Mouse (Mus musculus): ENCODE data around the gene Cstf2t.
A peak's percentile ranks its signal among the peaks of the same experiment; 100 is the strongest.

The Cstf2t gene

DNA sequence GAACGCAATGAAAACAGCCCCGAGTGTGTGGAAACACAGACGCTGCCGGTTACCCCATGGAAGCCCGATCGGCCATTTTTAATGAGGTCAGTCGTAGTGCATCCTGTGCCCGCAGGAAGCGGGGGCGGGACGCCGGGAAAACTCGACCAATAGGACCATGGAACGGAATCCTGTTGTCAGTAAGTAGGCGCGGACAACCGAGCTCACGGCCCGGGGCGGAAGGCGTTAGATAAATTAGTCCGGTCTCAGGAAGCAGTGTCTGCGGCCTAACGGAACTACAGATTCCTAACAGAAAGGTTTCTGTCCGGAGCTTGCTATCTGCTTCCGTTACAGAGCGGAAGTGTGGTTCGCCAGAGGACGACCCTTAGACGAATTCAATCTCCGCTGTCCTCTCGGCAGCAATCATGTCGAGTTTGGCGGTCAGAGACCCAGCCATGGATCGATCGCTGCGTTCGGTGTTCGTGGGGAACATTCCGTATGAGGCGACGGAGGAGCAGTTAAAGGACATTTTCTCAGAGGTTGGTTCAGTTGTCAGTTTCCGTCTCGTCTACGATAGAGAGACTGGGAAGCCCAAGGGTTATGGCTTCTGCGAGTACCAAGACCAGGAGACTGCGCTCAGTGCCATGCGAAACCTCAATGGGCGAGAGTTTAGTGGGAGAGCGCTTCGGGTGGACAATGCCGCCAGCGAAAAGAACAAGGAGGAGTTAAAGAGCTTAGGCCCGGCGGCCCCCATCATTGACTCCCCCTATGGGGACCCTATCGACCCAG lies at the start of gene Cstf2t:
TSS of gene Cstf2t (plus strand) at position 176 of the 768 bp plus-strand sequence.
- DNase-seq (ENCODE audit: low read depth, low spot score): peak; percentile 96

DNA sequence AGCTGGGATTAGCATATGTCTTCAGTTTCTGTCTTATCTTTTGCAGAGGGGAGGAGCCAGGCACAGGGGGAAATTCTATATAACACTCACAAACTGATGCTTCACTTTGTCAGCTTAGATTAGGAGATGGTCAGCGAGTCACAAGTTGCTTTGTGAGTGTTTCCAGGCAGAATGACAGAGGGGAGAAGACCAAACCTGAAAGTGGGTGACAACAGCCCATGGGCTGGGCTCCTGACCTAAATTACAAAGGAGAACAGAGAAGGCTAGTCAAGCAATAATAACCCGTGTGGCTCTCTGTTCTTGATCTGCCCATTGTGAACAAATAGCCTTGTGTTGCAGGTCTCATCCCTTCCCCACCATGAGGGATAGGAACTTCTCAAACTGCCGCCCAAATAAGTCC lies 43.7 kb upstream of the Cstf2t start:
- DNase-seq (ENCODE audit: low read depth, low spot score): no peak

DNA sequence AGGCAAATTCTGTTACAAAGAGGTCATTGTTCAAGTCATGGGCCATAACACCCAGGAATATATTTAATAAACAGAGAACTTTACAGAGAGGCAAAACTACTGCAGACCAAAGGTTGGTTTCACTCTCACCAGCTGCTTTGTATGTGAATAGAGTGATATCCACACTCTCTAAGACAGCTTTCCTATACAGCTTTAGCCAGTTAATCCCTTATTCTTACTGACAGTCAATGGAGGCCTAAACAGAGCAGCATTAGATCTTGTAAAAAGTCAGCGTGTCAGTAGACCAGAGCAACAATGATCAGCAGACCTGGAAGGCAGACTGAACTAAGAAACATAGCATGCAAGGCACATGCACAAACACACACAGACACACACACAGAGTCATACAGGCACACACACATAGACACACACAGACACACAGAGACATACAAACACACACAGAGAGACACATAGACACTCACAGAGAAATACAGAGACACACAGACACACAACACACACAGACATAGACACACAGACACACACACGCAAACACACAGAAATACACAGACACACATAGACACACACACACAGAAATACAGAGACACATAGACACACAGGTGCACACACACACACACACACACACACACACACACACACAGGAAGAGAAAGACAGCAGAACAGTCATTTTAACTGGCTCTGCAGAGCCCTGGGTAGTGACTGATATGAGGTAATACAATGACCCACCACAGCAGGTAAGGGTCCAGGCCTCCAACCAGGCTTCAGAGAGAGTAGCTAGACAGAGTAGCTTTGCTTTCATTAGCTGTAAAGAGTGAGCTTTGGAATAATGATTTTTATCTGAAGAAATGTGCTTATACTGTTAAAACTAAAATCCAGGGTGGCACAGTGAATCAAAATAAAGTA lies 41.4 kb upstream of the Cstf2t start:
- DNase-seq (ENCODE audit: low read depth, low spot score): no peak

DNA sequence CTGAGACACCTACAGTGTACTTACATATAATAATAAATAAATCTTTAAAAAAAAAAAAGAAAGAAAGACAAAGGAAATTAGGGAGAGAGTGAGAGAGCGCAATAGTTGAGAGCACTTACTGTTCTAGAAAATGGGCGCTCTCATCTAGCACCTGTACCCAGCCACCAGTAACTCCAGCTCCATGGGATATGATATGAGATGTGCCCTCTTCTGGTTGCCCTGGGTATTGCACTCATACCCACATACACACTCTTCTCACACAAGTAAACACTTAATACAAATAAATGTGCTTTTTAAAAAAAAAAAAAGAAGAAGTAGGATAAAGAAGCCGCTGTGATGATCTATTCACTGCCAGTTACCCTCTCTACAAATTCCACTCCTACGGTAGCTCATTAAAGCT lies 36.0 kb upstream of the Cstf2t start:
- DNase-seq (ENCODE audit: low read depth, low spot score): no peak

DNA sequence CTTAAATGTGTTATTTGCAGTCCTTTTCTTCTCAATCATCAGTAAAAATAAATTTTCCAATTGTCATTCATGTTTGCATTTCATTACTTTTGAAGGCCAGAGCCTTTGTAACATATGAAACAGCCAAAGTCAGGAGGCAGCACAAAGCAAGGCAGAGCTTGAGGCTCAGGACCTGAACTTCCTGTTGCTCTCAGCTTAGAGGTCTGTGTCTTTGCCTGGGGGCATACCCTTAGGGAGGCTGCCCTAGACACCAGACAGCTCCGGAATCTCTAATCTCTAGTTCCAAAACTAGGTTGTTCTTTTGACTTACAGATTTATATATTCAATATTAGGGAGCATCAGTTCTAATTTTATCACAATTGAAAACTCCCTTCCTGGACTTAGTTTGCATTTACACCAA lies 17.9 kb upstream of the Cstf2t start:
- DNase-seq (ENCODE audit: low read depth, low spot score): no peak

DNA sequence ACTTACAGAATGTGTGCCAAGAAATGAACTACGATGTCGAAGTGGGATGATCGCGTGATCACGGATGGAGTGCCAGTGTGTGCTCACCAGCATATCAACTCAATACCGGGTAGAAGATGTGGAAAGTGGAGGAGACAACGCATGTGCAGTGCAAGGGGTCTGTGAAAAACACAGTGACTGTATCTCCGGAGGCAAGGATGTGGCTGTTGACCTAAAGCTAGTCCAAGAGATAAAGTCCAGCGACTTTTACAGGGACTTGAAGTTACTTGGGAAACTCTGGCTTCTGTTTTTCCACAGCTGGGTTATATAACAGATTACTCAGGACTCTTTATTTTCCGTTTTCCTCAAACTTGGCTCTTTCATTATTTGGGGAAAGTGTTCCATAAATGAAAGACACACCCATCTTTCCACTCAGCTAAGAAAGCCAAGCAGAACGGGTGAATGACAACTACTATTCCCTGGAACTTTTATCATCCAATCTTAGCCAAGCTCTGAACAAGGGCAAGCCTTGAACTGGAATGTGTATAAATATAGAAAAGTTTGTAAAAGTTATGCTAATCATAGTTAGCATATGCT lies 17.3 kb upstream of the Cstf2t start:
- no peak for DNase-seq (ENCODE audit: low read depth, low spot score)

DNA sequence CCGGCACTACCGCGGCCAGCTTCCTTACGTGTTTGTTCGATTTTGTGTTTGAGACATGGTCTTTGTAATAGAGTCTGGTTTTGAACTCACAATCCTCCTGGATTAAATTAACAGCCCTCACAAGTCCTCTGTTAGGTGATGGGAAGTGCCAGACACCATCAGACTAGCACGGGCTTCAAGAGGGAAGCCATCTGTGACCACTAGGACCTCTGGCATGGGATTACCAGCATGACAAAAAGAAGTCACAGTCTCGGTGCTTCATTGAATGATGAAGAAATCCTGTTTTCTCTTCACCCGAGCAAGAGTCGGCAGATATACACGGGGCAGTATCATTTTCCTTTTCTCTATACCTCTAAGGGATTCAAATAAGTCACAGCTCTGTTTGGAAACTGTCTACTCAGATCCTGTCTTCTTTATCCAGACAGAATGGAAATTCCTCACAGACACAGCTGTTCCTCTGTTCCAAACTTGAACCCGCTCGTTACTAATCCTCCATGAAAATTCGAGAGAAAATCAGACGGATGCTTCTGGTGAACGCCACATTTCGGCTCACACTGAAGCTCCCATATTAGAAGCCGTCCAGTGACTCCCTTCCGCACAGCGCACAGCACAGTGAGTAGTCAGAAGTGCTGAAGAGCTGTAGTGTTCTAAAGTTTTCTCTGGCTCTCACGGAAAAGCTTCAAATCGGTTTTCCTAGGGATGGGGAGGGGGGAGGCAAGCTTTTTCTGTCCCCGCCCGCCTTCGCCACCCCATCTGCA lies 8.5 kb upstream of the Cstf2t start:
- DNase-seq (ENCODE audit: low read depth, low spot score): no peak

DNA sequence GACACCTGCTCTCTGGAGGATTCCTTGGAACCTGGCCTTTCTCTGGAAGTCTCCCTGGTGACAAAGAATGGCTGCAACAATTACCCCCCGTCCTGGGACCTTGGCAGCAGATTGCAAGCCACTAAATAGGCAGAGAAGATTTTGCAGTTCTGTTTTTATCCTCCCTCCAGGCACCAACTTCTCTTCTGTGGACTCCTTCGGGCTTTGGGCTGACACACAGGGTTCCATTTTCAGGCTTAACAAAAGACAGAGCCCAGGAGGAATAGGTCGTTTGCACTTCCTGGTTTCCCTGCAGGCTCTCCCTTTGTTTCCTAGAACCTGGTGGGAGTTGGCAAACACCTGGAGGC lies 7.9 kb upstream of the Cstf2t start:
- no peak for DNase-seq (ENCODE audit: low read depth, low spot score)

DNA sequence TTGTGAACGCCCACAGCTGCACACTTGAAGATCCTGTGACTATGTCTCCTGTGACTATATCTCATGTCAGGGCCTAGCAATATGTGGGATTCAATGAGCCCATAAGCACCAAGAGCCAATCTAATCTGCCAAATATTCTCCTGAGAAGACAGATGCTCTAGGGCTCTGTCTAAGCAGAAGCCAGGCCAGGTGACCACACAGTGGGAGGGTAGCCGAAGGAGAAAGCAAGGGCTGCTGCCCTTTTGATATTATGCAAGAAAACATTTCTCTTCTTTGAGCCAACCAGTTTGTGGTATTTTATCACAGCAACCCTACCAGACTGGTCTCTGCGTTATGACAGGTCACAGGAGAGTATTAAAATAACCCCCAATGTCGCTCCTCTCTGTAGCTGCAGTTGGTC lies 6.5 kb upstream of the Cstf2t start:
- DNase-seq (ENCODE audit: low read depth, low spot score): no peak

DNA sequence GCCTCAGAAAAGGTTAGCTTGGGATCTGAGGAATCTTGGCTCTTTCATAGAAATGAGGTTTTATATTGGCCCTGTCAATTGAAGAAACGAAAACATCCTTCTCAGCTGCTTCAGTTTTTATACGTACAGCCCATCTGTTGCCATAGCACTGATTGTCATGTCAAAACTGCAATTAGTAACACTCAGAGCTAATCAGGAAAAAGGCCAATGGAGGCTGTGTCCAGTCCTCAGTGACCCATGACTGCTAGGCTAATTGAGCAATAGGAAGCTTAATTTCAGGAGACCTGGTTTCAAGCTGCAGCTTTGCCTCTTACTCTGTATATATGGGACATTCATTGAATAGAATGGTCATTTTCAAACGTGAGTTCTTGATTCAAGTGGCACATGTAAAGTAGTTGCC lies 4.4 kb upstream of the Cstf2t start:
- DNase-seq (ENCODE audit: low read depth, low spot score): no peak

DNA sequence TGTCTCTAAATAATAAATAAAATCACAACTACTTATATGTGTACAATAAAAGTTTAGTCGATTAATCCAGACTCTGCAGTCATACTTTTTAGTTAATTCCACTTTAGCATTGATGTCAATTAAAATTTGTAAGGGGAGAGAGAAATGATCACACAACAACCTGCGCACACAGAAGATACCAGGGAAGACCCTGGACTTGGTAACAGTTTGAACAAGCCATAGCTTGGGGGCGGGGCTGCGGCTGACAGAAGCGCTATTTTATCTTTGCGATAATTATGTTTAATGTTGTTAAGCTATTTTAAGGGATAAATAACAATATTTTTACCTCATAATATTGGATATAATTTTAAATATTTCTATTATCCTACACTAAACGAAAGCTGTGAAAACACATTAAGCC lies 411 bp upstream of the Cstf2t start:
- DNase-seq (ENCODE audit: low read depth, low spot score): no peak

DNA sequence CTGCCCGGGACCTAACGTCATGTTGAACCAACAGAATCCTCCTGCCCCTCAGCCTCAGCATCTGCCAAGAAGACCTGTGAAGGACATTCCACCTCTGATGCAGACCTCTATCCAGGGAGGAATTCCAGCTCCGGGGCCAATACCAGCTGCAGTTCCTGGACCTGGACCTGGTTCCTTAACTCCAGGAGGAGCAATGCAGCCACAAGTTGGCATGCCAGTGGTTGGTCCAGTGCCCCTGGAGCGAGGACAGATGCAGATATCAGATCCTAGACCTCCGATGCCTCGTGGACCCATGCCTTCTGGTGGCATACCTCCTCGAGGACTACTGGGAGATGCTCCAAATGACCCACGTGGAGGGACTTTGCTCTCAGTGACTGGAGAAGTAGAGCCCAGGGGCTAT lies 1.1 kb downstream of the Cstf2t start:
- DNase-seq (ENCODE audit: low read depth, low spot score): no peak

DNA sequence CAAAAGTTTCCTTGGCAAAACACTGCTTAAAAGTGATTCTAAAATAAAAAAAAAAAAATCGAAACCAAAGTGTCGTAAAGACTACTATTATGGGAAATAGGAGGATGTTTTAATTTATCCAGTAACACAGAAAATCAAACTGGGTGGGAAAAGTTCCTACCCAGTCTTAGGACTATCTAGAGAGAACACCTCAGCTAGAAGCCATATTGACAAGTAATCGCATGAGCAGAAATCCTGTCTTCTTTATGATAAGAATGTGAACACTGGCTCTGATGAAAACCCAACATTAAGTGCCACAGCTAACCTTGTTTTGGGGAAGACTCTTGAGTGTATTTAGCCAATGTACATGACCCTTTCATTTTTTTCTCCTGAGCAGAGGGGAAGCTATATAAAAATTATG lies 15.2 kb downstream of the Cstf2t start:
- DNase-seq (ENCODE audit: low read depth, low spot score): no peak

DNA sequence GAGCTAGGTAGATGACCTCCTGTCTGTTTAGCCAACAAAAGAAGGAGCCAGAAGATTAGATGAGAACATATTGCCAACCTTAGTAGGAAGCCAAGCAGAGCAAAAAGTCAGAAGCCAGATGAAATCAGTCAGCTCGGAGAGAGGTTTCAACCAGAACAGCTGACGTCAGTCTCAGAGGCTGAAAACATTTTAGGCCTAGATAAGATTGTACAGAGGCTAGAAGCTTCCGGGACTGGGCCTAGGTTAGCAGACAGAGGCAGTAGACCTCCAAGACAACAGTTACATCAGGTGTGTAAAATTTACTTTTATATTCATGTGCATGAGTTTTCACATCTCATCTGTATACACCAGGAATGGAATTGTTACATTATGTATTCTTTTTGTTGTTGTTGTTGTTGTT lies 16.7 kb downstream of the Cstf2t start:
- no peak for DNase-seq (ENCODE audit: low read depth, low spot score)

DNA sequence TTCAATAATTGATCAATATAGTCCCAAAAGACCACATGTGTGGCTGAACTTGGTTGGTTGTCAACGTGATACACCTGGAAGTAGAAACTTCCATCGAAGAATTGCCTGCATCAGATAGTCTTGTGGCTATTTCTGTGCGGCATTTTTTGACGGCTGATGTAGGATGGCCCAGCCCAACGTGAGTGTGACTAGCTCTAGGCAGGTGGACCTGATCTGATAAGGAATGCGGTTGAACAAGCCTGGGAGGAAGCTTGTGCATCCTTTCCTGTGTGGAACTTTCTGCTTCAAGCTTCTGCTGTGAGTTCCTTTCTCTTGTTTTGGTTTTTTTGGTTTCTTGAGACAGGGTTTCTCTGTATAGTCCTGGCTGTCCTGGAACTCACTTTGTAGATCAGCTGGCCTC lies 22.1 kb downstream of the Cstf2t start:
- DNase-seq (ENCODE audit: low read depth, low spot score): no peak

DNA sequence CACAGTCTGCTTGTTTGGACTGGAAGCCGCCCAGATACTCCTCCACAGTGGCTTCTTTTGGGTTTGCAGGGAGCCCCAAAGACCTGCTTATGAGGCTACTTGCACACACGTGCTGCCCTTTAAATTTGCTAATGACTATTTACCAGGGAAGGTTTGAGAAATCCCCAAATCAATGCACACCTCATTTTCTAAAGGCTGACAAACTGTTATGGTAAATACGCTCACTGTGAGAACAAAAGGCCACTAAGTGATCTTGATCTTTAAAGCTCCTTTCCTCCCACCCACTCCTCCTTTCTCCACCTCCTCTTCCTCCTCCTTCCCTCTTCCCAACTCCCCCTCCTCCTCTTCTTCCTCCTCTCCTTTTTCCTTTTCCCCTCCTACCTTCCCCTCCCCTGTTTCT lies 23.4 kb downstream of the Cstf2t start:
- no peak for DNase-seq (ENCODE audit: low read depth, low spot score)

DNA sequence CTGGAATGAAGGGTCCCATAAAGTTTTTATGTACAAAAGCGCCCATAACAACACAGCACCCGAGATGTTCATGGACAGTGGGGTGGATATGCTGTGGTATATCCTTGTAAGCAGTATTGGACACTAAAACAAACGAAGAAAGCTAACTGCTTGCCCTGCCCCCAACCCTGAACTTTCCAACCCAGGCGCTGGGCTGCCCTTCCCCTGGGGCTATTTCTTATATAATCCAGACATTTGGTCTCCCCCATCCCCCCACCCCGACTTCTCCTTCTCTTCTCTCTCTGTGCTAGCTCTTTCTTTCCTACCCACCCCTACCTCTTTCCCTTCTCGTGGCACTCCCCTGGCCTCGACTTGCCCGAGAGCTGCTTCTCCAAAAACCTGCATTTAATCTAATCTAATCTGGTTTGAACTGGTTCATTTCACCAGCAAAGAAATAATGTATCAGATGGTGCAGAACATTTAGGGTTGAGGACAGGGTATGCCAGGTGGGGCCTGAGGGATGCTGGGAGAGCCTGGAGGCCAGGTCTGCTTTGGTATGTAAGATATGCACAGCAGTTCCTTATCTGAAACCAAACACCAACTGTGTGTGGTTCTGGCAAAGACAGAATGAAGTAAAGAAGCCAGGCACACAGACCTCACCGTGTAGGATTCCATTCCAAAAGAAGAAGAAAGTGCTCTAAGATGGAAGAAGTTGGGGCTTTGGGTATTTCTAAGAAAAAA lies 24.4 kb downstream of the Cstf2t start:
- peak; percentile 8 for DNase-seq (ENCODE audit: low read depth, low spot score)

DNA sequence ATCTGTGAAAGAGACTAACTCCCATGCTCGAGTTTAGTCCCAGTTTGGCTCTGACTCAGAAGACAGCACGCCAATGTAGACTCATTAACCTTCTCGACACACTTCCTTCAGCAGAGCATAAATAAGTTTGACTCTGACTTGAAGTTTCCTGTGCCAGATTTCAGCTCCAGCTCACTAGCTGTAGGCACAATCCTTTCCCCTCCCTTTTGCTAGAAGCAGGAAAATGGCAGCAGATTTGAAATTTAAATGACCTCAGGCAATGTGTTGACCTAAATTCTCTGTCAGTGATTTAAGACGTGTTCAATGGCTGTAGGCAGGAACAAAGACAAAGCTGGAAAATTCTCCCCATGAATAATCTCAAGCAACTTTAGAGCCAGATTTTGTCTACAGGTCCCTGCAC lies 32.1 kb downstream of the Cstf2t start:
- DNase-seq (ENCODE audit: low read depth, low spot score): no peak

DNA sequence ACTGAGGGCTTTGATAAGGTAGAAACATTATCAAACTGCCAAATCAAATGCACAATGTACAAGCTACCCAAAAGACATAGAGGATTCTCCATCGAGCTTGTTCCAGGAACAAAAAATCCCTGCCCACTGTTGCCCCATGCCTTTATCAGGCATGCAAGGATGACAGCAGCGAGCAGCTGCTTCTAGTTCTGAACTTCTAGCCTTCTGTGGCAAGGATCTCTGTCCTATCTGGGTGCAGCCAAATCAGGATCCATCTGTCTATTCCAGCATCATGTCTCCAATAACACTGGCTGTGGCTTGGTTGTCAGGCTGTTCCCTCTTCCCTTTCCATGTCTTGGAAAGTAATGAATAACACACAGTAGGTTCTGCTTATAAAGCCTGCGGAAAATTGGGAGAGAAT lies 42.0 kb downstream of the Cstf2t start:
- DNase-seq (ENCODE audit: low read depth, low spot score): no peak

DNA sequence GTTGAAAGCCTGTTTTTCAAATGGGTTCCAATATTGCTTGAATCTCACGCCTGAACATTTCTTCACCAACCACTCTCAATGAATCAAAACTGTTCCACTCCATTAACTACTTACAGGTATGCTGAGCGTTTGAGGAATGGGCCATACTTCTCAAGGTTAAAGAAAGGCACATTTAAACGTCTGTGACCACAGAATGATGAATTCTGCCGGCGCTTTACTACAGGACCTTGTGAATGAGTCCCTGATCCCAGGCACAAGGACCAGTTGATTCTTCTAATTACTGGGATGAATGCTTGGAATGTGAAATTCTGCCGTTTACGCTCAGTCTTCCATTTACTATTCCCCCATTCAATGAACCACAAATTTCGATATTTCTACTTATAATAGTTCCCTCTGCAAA lies 50.0 kb downstream of the Cstf2t start:
- no peak for DNase-seq (ENCODE audit: low read depth, low spot score)

DNA sequence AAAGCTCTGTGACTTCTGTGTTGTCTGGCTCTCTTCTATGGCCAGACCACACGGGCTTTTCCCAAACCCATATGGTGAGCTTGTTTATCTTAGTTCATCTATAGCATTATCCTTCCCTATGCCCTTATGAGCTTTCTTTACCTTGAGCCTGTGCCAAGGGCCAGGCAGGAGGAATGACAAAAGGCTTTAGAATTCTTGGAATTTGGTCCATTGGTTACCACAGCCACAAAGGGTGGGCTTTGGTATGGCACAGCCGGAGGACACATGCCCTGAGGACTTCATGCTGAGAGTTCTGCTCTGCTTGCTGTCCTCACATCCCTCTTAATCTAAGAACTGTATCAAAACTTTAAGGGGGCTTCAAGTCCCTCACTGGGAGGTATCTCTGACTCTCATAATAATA lies 53.7 kb downstream of the Cstf2t start:
- DNase-seq (ENCODE audit: low read depth, low spot score): no peak

Measured in embryo, embryonic 11.5 days (tissue).